Mouse (Mus musculus) heart, embryonic 16.5 days (tissue): ENCODE measurements around the gene Ecel1. TPM values are rescaled to one million over a fixed set of nuclear protein-coding genes. Genes with fewer than 3 reads are reported as not detected.

Source experiments
- ATAC-seq: fragments of 200-750 bp; cut with Nextera tagmentation; replicated peaks from 2 replicates; pipeline ENCODE4 v1.8.0; 2017; ENCODE audit warnings: moderate number of reproducible peaks; ENCODE audit not compliant: insufficient read depth, low FRiP score; ENCODE audit errors: extremely low read depth
- H3K27ac ChIP-seq: fragments of 300-500 bp; sonication (generic); 2 replicates; pipeline ENCODE4 v1.5.1; 2014; ENCODE audit warnings: mild to moderate bottlenecking, low read length, control low read depth, moderate library complexity
- H3K27me3 ChIP-seq: fragments of 300-500 bp; sonication (generic); 2 replicates; pipeline ENCODE4 v1.6.1; 2014; ENCODE audit warnings: low read length, mixed read lengths; ENCODE audit not compliant: control insufficient read depth, insufficient read depth
- H3K36me3 ChIP-seq: fragments of 300-500 bp; sonication (generic); 2 replicates; pipeline ENCODE4 v1.6.1; 2014; ENCODE audit not compliant: control insufficient read depth, insufficient read depth
- H3K4me1 ChIP-seq: fragments of 300-500 bp; sonication (generic); 2 replicates; pipeline ENCODE4 v1.6.1; 2014; ENCODE audit warnings: low read length, mixed read lengths; ENCODE audit not compliant: control insufficient read depth, insufficient read depth
- H3K4me2 ChIP-seq: fragments of 300-500 bp; sonication (generic); 2 replicates; pipeline ENCODE4 v1.6.1; 2014; ENCODE audit warnings: low read depth, mild to moderate bottlenecking, control low read depth, low read length
- H3K4me3 ChIP-seq: fragments of 300-500 bp; sonication (generic); 2 replicates; pipeline ENCODE4 v1.5.1; 2014; ENCODE audit warnings: mild to moderate bottlenecking, control low read depth, low read length
- H3K9ac ChIP-seq: fragments of 300-500 bp; sonication (generic); 2 replicates; pipeline ENCODE4 v1.6.1; 2014; ENCODE audit warnings: low read length, control low read depth
- H3K9me3 ChIP-seq: fragments of 300-500 bp; sonication (generic); replicated peaks from 2 replicates; pipeline ENCODE4 v1.6.1; 2016; ENCODE audit warnings: low read length; ENCODE audit not compliant: control insufficient read depth
- WGBS: fragments of 180-500 bp; shearing (Covaris S2); extraction: QIAGEN DNeasy Blood & Tissue Kit; methylation state at CpG from one replicate; pipeline ENCODE4 v1.1.7; 2014; 5-methylcytosine and 5-hydroxymethylcytosine counted together
- polyA plus RNA-seq: library from polyadenylated mRNA; unstranded; fragments of >200 nt; fragmentation: Nextera tagmentation; extraction: Ambion mirVana; gene quantifications from 2 replicates; pipeline ENCODE4 v1.2.1, GENCODE M21; 2015

Gene Ecel1
- polyA plus RNA-seq, 1 experiment from 2014 or later: 0.88 TPM

DNA sequence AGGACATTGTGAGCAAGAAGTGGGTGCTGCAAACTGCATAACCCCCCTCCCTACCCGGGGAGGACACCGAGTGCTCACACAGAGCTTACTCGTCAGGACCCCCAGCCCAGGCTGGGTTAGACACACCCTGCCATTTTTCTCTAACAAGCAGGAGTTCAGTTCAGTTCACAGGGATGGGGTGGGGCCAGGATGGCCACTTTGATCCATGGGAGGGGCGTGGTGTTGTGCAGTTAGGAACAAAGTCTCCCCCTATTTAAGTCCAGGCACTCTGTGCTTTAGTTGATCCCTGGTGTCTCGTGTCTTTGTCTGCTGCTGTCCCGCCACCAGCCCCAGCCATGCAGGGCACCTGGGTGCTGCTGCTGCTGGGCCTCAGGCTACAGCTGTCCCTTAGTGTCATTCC is 31.6 kb downstream of the Ecel1 start, which contains the start of gene Akp3:
TSS of gene Akp3 (plus strand) at position 301 of the 400 bp plus-strand sequence.
- Histone ChIP-seq H3K27me3 (peaks cover 33% of the 10 kb centered on the region), H3K9ac (no peak within 1 kb of the TSS), H3K27ac (no peak within 1 kb of the TSS), H3K4me3 (no peak within 1 kb of the TSS), H3K36me3 (no peaks in the 10 kb centered on the region), H3K4me1 (no peaks in the 10 kb centered on the region), H3K4me2 (no peak within 1 kb of the TSS), H3K9me3 (no peaks in the 10 kb centered on the region)
- WGBS: 83% methylated on average over 6 of the region's 6 CpGs
- no peak for ATAC-seq

DNA sequence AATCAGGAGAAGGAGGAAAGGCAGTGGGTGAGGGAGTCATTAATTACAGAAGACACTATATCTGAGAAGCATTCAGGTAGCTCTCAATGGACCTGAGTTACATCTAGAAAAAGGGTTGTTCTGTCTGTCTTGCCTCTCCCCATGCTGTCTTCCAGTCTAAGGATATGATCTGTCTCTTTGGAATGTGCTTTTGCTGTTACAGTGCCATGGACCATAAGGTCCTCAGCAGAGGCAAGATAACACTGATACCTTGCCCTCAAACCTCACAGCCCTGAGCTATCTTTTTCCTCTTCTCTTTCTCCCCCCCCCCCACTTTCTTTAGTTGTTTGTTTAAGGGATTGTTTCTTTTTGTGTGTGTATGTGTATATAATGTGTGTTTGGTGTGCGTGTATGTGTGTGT is 41.5 kb downstream of the Ecel1 start:
- Histone ChIP-seq H3K4me3 (no peak overlapping the region), H3K27ac (no peak overlapping the region), H3K4me2 (no peak overlapping the region), H3K9me3 (no peaks in the 10 kb centered on the region), H3K36me3 (no peaks in the 10 kb centered on the region), H3K27me3 (no peaks in the 10 kb centered on the region), H3K9ac (no peak overlapping the region), H3K4me1 (no peaks in the 10 kb centered on the region)
- 74% methylated on average over 1 of the region's 1 CpGs for WGBS
- ATAC-seq: no peak

DNA sequence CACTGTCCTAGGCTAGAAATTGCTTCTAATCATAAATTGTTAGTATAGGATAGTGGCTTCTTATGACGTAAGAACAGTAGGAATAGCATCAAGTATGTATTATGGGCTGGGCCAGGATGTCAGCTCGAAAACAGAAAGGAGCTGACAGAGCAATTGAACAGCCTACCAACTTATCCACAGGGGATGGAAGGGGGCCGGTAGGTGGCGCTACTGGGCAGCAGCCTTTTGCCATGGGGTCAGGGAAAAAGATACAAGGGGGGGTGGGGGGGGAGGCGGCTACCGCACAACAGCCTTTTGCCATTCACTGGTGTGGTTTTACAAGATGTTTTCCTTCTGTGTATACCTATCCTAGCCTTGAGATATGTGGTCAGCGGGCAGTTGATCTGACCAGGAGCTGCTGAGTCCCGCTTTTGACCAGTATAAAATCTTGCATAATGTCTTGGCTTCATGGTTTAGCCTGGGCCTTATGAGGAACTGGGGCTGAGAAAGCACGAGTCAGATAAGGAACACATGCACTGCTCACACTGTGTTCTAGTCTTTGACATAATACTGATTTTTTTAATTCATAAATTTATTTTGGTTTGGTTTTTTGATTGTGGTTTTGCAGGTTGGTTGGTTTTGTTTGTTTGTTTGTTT is 44.5 kb downstream of the Ecel1 start:
- no peaks in the 10 kb centered on the region for H3K36me3 ChIP-seq
- H3K27ac ChIP-seq: no peak overlapping the region
- H3K4me2 ChIP-seq: no peak overlapping the region
- H3K4me3 ChIP-seq: no peak overlapping the region
- 34% methylated on average over 9 of the region's 9 CpGs for WGBS
- H3K4me1 ChIP-seq: no peaks in the 10 kb centered on the region
- no peak overlapping the region for H3K9ac ChIP-seq
- no peak for ATAC-seq
- H3K9me3 ChIP-seq: no peaks in the 10 kb centered on the region
- H3K27me3 ChIP-seq: no peaks in the 10 kb centered on the region

- no peak overlapping the region for H3K9ac ChIP-seq
- H3K27me3 ChIP-seq: no peaks in the 10 kb centered on the region
- H3K4me3 ChIP-seq: no peak overlapping the region
- H3K27ac ChIP-seq: no peak overlapping the region
- no peak overlapping the region for H3K4me2 ChIP-seq
- WGBS: 73% methylated on average over 4 of the region's 4 CpGs
- H3K36me3 ChIP-seq: no peaks in the 10 kb centered on the region
- no peaks in the 10 kb centered on the region for H3K9me3 ChIP-seq
- H3K4me1 ChIP-seq: no peaks in the 10 kb centered on the region
- ATAC-seq: no peak
Measured at GRCm38 (mm10) chr1:87108564-87108963, 47.8 kb downstream of the Ecel1 start.

GRCm38 (mm10) chr1:87106536-87106935 is 49.8 kb downstream of the Ecel1 start:
- Histone ChIP-seq H3K36me3 (no peaks in the 10 kb centered on the region), H3K27ac (no peak overlapping the region), H3K9me3 (no peaks in the 10 kb centered on the region), H3K4me1 (no peaks in the 10 kb centered on the region), H3K4me3 (no peak overlapping the region), H3K4me2 (no peak overlapping the region), H3K9ac (no peak overlapping the region), H3K27me3 (no peaks in the 10 kb centered on the region)
- 74% methylated on average over 8 of the region's 8 CpGs for WGBS
- no peak for ATAC-seq

DNA sequence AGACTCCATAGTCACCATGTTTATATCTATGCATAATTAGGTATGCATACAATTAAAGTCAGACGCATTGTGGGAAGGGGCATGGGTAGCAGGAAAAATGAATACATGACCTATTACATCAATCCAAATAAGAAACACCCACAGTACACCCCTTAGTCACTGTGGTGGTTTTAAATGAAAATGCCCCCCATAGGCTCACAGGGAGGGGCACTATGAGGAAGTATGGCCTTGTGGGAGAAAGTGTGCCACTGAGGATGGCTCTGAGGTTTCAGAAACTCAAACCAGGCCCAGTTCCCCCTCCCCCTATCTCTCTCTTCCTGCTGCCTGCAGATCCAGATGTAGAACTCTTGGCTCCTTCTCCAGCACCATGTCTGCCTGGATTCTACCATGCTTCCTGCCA is 52.4 kb downstream of the Ecel1 start:
- Histone ChIP-seq H3K9me3 (no peaks in the 10 kb centered on the region), H3K4me1 (no peaks in the 10 kb centered on the region), H3K36me3 (no peaks in the 10 kb centered on the region), H3K4me2 (no peak overlapping the region), H3K27ac (no peak overlapping the region), H3K9ac (no peak overlapping the region), H3K27me3 (0 out of 2 replicates have a peak, but pooled peaks cover 7% of the 10 kb centered on the region), H3K4me3 (no peak overlapping the region)
- 78% methylated on average over 1 of the region's 1 CpGs for WGBS
- ATAC-seq: no peak

DNA sequence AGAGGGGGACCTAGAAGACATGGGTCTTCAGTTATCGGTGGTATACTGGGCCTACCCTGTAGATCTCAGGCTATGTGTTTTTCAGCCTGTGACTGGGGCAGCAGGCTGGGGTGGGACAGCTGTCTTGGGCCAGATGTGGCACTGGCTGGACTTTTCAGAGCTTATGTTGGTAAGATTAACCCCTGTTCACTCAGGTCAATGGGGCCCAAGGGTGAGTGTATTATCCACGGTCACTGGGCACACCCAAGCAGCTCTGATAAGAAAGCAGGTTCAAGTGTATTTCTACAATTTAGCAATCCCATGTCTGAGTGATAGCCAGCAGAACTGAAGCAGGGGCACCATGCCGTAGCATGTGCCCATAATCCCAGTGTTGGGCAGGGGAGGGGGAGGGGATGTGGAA is 54.2 kb downstream of the Ecel1 start:
- H3K36me3 ChIP-seq: no peaks in the 10 kb centered on the region
- H3K4me3 ChIP-seq: no peak overlapping the region
- no peak for ATAC-seq
- no peak overlapping the region for H3K9ac ChIP-seq
- H3K27ac ChIP-seq: no peak overlapping the region
- H3K4me2 ChIP-seq: no peak overlapping the region
- H3K27me3 ChIP-seq: peaks cover 11% of the 10 kb centered on the region; the same call in 1 of the 2 replicates
- WGBS: 80% methylated on average over 3 of the region's 3 CpGs
- H3K4me1 ChIP-seq: 0 out of 2 replicates have a peak, but pooled peaks cover 3% of the 10 kb centered on the region
- no peaks in the 10 kb centered on the region for H3K9me3 ChIP-seq

GRCm38 (mm10) chr1:87101411-87101810 is 54.9 kb downstream of the Ecel1 start, which contains the start of gene Alpi:
Alpi (minus strand) TSS chr1:87101606.
- Histone ChIP-seq H3K9me3 (no peaks in the 10 kb centered on the region), H3K27me3 (peaks cover 11% of the 10 kb centered on the region; the same call in 1 of the 2 replicates), H3K9ac (no peak within 1 kb of the TSS), H3K4me1 (0 out of 2 replicates have a peak, but pooled peaks cover 3% of the 10 kb centered on the region), H3K27ac (no peak within 1 kb of the TSS), H3K36me3 (no peaks in the 10 kb centered on the region), H3K4me2 (no peak within 1 kb of the TSS), H3K4me3 (no peak within 1 kb of the TSS)
- no peak for ATAC-seq
- 69% methylated on average over 1 of the region's 1 CpGs for WGBS

DNA sequence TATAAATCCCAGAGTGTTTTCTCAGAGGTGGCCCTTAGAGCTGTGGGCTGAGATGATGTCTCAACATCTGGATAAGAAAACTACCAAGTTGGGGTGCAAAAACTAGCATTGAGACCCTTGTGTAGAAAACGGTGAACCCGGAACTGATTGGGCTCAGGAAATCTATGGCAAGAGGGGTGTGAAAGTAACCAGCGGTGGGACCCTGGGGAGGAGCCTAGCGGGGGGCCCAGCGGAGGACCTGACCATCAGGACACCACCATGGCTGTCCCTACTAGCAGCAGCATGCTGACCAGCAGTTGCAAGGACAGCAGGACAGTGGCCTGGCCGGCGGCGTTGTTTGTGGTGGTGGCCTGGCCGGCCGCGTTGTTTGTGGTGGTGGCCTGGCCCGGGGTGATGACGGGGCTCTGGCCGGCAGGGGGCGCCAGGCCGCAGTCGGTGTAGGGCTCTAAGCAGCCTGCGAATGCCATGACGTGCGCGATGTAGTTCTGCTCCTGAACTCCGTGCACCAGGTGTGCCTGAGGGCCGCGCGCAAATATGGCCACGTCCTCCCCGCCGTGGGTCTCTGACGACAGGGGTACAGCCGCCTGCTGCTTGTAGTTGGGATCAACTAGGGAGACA is 57.9 kb downstream of the Ecel1 start:
- no peaks in the 10 kb centered on the region for H3K9me3 ChIP-seq
- H3K36me3 ChIP-seq: no peaks in the 10 kb centered on the region
- H3K27me3 ChIP-seq: peaks cover 13% of the 10 kb centered on the region; the same call in 1 of the 2 replicates
- H3K9ac ChIP-seq: no peak overlapping the region
- H3K4me1 ChIP-seq: 0 out of 2 replicates have a peak, but pooled peaks cover 3% of the 10 kb centered on the region
- no peak; the same call in 1 of the 2 replicates for ATAC-seq
- 13% methylated on average over 30 of the region's 30 CpGs for WGBS
- H3K4me2 ChIP-seq: peak overlapping the region; percentile 46
- H3K27ac ChIP-seq: no peak overlapping the region
- no peak overlapping the region for H3K4me3 ChIP-seq
